In the genomic region with DNA sequence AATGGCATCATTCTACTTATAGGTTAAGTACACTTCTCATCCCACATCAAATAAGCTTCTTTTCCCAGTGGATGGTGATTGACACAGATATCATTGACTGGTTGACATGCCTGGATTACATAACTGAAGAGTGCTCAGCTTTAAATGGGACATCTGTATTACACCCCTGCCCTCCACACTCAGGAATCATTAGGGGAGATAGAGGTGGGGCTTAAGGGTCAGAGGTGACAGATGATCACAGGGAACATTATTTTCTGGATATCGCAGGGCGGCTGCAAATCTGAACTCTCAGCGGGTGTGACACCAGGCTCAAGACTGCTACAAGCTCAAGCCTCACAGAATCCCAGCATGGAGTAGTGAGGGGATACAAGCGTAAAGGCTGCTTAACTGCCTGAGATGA, we compare ENCODE assay signal across 23 mouse cellular contexts.
DNase-seq lines count a peak whose midpoint lies in the region; ATAC-seq lines count a peak whose summit lies in the region.
"Had no signal": no experiment of that assay in that cellular context is flagged by ENCODE, and none has a peak within 500 bp of the region (broad histone marks: within the 10 kb centered on the region; RNA-seq: fewer than 3 reads in every experiment).

No protein-coding gene starts in this region.

- no peaks in the 10 kb centered on the region for H3K9me3 ChIP-seq in hindbrain, embryonic 10.5 days
- no peaks in the 10 kb centered on the region for H3K9me3 ChIP-seq in hindbrain, embryonic 11.5 days (ENCODE audit: control insufficient read depth, low read length)
- no peaks in the 10 kb centered on the region for H3K9me3 ChIP-seq in midbrain, embryonic 12.5 days
- H3K9me3 ChIP-seq in midbrain, embryonic 14.5 days (ENCODE audit: control insufficient read depth, low read length) = no peaks in the 10 kb centered on the region
- H3K9me3 ChIP-seq: embryonic facial prominence, embryonic 12.5 days; hindbrain, embryonic 15.5 days; limb, embryonic 13.5 days; liver, embryonic 12.5 days; neural tube, embryonic 12.5 days had no signal

- H3K4me2 ChIP-seq in hindbrain, embryonic 11.5 days (replicated peaks; ENCODE audit: low read depth, low read length) = no peak overlapping the region
- H3K4me2 ChIP-seq in midbrain, embryonic 12.5 days (replicated peaks) = no peak overlapping the region
- no peak overlapping the region for H3K4me2 ChIP-seq in midbrain, embryonic 14.5 days (ENCODE audit: low read length)
- H3K4me2 ChIP-seq: embryonic facial prominence, embryonic 12.5 days; hindbrain, embryonic 15.5 days; limb, embryonic 13.5 days; liver, embryonic 12.5 days; neural tube, embryonic 12.5 days had no signal

- no peak overlapping the region for H3K9ac ChIP-seq in hindbrain, embryonic 11.5 days (ENCODE audit: low read depth, low read length)
- no peak overlapping the region for H3K9ac ChIP-seq in midbrain, embryonic 12.5 days (replicated peaks)
- H3K9ac ChIP-seq in midbrain, embryonic 14.5 days (replicated peaks; ENCODE audit: low read length) = no peak overlapping the region
- H3K9ac ChIP-seq: embryonic facial prominence, embryonic 12.5 days; hindbrain, embryonic 15.5 days; limb, embryonic 13.5 days; liver, embryonic 12.5 days; neural tube, embryonic 12.5 days had no signal

- no peak for ATAC-seq in hindbrain, embryonic 11.5 days (ENCODE audit: low FRiP score)
- ATAC-seq in midbrain, embryonic 12.5 days (ENCODE audit: low FRiP score, low read depth) = peak; percentile 49
- ATAC-seq in midbrain, embryonic 14.5 days (ENCODE audit: low FRiP score, low TSS enrichment) = no peak
- ATAC-seq: intestine, embryonic 16.5 days; liver, embryonic 12.5 days had no signal

- H3K4me1 ChIP-seq in hindbrain, embryonic 10.5 days (replicated peaks) = no peaks in the 10 kb centered on the region
- no peaks in the 10 kb centered on the region for H3K4me1 ChIP-seq in hindbrain, embryonic 11.5 days (replicated peaks; ENCODE audit: control insufficient read depth, insufficient read depth, low read length)
- H3K4me1 ChIP-seq in midbrain, embryonic 12.5 days = no peaks in the 10 kb centered on the region
- no peaks in the 10 kb centered on the region for H3K4me1 ChIP-seq in midbrain, embryonic 14.5 days (ENCODE audit: control insufficient read depth, insufficient read depth, low read length)
- H3K4me1 ChIP-seq: embryonic facial prominence, embryonic 12.5 days; hindbrain, embryonic 15.5 days; limb, embryonic 13.5 days; liver, embryonic 12.5 days; neural tube, embryonic 12.5 days had no signal

- H3K27ac ChIP-seq in hindbrain, embryonic 10.5 days = no peak overlapping the region
- no peak overlapping the region for H3K27ac ChIP-seq in hindbrain, embryonic 11.5 days (ENCODE audit: low read depth, low read length)
- H3K27ac ChIP-seq in midbrain, embryonic 12.5 days (replicated peaks) = no peak overlapping the region
- H3K27ac ChIP-seq in midbrain, embryonic 14.5 days (replicated peaks; ENCODE audit: low read depth, low read length) = no peak overlapping the region
- H3K27ac ChIP-seq: embryonic facial prominence, embryonic 12.5 days; hindbrain, embryonic 15.5 days; layer of hippocampus, adult 2 months; limb, embryonic 13.5 days; liver, embryonic 12.5 days; neural tube, embryonic 12.5 days had no signal

- peak; percentile 1 to 5 for DNase-seq in cerebellum, postnatal 14 days
- no peak for DNase-seq in cerebellum, postnatal 25 days
- peak; percentile 22 for DNase-seq in hindbrain, embryonic 10.5 days (ENCODE audit: low spot score)
- no peak for DNase-seq in hindbrain, embryonic 11.5 days (ENCODE audit: low spot score)
- no peak for DNase-seq in midbrain, embryonic 14.5 days
- no peak for DNase-seq in testis, postnatal 10 days (ENCODE audit: low spot score)
- no peak for DNase-seq in kidney, postnatal 4 days
- DNase-seq: adrenal gland, postnatal 25 days; cerebellum, adult 9-11 months; heart, postnatal 36 days; kidney, adult 9 months; kidney, postnatal 14 days; lung, adult 18-20 months; thymus, postnatal 14 days had no signal

- H3K4me3 ChIP-seq in hindbrain, embryonic 10.5 days = no peak overlapping the region
- no peak overlapping the region for H3K4me3 ChIP-seq in hindbrain, embryonic 11.5 days (ENCODE audit: low read depth, low read length)
- H3K4me3 ChIP-seq in midbrain, embryonic 12.5 days = no peak overlapping the region
- H3K4me3 ChIP-seq in midbrain, embryonic 14.5 days (replicated peaks; ENCODE audit: low read depth, low read length) = no peak overlapping the region
- H3K4me3 ChIP-seq: embryonic facial prominence, embryonic 12.5 days; erythroblast, embryonic 14.5 days; hindbrain, embryonic 15.5 days; layer of hippocampus, adult 2 months; limb, embryonic 13.5 days; liver, embryonic 12.5 days; neural tube, embryonic 12.5 days had no signal

- H3K27me3 ChIP-seq in hindbrain, embryonic 10.5 days (ENCODE audit: insufficient read depth, poor library complexity, severe bottlenecking) = no peaks in the 10 kb centered on the region
- no peaks in the 10 kb centered on the region for H3K27me3 ChIP-seq in hindbrain, embryonic 11.5 days (ENCODE audit: control insufficient read depth, insufficient read depth, low read length)
- no peaks in the 10 kb centered on the region for H3K27me3 ChIP-seq in midbrain, embryonic 12.5 days
- no peaks in the 10 kb centered on the region for H3K27me3 ChIP-seq in midbrain, embryonic 14.5 days (ENCODE audit: control insufficient read depth, insufficient read depth, low read length)
- H3K27me3 ChIP-seq: embryonic facial prominence, embryonic 12.5 days; hindbrain, embryonic 15.5 days; limb, embryonic 13.5 days; liver, embryonic 12.5 days; neural tube, embryonic 12.5 days had no signal

- 53% methylated on average over 4 of the region's 4 CpGs for WGBS in hindbrain, embryonic 10.5 days
- 54% methylated on average over 4 of the region's 4 CpGs for WGBS in hindbrain, embryonic 11.5 days
- WGBS in midbrain, embryonic 12.5 days = 49% methylated on average over 4 of the region's 4 CpGs
- 55% methylated on average over 4 of the region's 4 CpGs for WGBS in midbrain, embryonic 14.5 days

- H3K36me3 ChIP-seq in hindbrain, embryonic 10.5 days = no peaks in the 10 kb centered on the region
- H3K36me3 ChIP-seq in hindbrain, embryonic 11.5 days (ENCODE audit: control insufficient read depth, insufficient read depth, low read length) = no peaks in the 10 kb centered on the region
- no peaks in the 10 kb centered on the region for H3K36me3 ChIP-seq in midbrain, embryonic 12.5 days
- H3K36me3 ChIP-seq in midbrain, embryonic 14.5 days (ENCODE audit: control insufficient read depth, insufficient read depth, low read length) = no peaks in the 10 kb centered on the region
- H3K36me3 ChIP-seq: embryonic facial prominence, embryonic 12.5 days; hindbrain, embryonic 15.5 days; limb, embryonic 13.5 days; liver, embryonic 12.5 days; neural tube, embryonic 12.5 days had no signal

Comparison
In these comparisons a context has a peak if more than half of its experiments do, and no peak if none do; other contexts are left out.
1. DNase-seq: peak in cerebellum, postnatal 14 days (2 of 2) and hindbrain, embryonic 10.5 days (single experiment); none in cerebellum, postnatal 25 days (0 of 2), hindbrain, embryonic 11.5 days (single experiment), midbrain, embryonic 14.5 days (single experiment), testis, postnatal 10 days (single experiment) and kidney, postnatal 4 days (0 of 2).